In genomic region chr7:16053105-16053504, GRCm38 (mm10) we compare ENCODE assay signal across 8 mouse cellular contexts. TPM values are rescaled to one million over a fixed set of nuclear protein-coding genes. Genes with fewer than 3 reads are reported as not detected.
DNase-seq lines count a peak whose midpoint lies in the region; ATAC-seq and TF ChIP-seq lines count a peak whose summit lies in the region.

No protein-coding gene starts in this region.

- in situ Hi-C loops in CH12.LX (cut with MboI; ENCODE audit: low pct_ligation_motif_present, low pct_unique_long_range_greater_than_20kb, low sequenced_read_pairs): loop anchor here (25.0 kb wide), 1 partner anchor 209 kb away; the partner anchor contains the start of genes C5ar1 and Inafm1

- H3K9me3 ChIP-seq in erythroblast, embryonic 14.5 days (ENCODE audit: control insufficient read depth, low read length): no peaks in the 10 kb centered on the region
- H3K9me3 ChIP-seq in CH12.LX (replicated peaks; ENCODE audit: low read length): peaks cover 3% of the 10 kb centered on the region

- no peak for ATAC-seq in erythroblast, adult 5-6 weeks (replicated peaks; ENCODE audit: low FRiP score, poor library complexity, severe bottlenecking)
- ATAC-seq in granulocyte monocyte progenitor cell, adult 5-6 weeks (replicated peaks; ENCODE audit: poor library complexity, severe bottlenecking): peak; percentile 34
- no peak for ATAC-seq in erythroid progenitor cell, adult 5-6 weeks (replicated peaks; ENCODE audit: low FRiP score, poor library complexity, severe bottlenecking)

- no peak for TF ChIP-seq CTCF in CH12.LX (conservative IDR thresholded peaks at IDR 0.05 in 1 of 2, IDR thresholded peaks at IDR 0.05 in 1 of 2; ENCODE audit: low read depth in 2 of 2, low read length in 2 of 2)

- DNase-seq in CH12.LX (ENCODE audit: extremely low read depth): no peak
- DNase-seq in lung, postnatal 36 days: peak; percentile 58
- no peak for DNase-seq in right cerebral cortex, postnatal 4 days
- no peak for DNase-seq in adrenal gland, adult 2 months

- no peak for TF ChIP-seq RAD21 in CH12.LX (IDR thresholded peaks at IDR 0.05; ENCODE audit: low read depth, low read length)

- H3K4me1 ChIP-seq in erythroblast, embryonic 14.5 days (ENCODE audit: control insufficient read depth): peaks cover 49% of the 10 kb centered on the region
- peaks cover 22 to 61% of the 10 kb centered on the region in 2 experiments for H3K4me1 ChIP-seq in CH12.LX (ENCODE audit: control insufficient read depth in 1 of 2, insufficient read depth in 2 of 2)

- H3K79me2 ChIP-seq in CH12.LX (replicated peaks; ENCODE audit: control insufficient read depth, extremely low read depth, insufficient read depth, poor library complexity, severe bottlenecking): peaks cover 8% of the 10 kb centered on the region; the same call in 1 of the 2 replicates

- H3K4me2 ChIP-seq in CH12.LX (ENCODE audit: insufficient read depth, low read depth, poor library complexity, severe bottlenecking): peak overlapping the region; percentile 69

- H3K36me3 ChIP-seq in erythroblast, embryonic 14.5 days (ENCODE audit: control insufficient read depth): peaks cover 15% of the 10 kb centered on the region
- no peaks in the 10 kb centered on the region for H3K36me3 ChIP-seq in CH12.LX (replicated peaks in 1 of 2; ENCODE audit: control insufficient read depth in 1 of 2, insufficient read depth in 1 of 2, low read length in 1 of 2)

- TF ChIP-seq POLR2A in CH12.LX (IDR thresholded peaks at IDR 0.05; ENCODE audit: low read depth, low read length): no peak

- no peak overlapping the region for H3K9ac ChIP-seq in CH12.LX (ENCODE audit: insufficient read depth, low read depth)

- peak overlapping the region; percentile 52 for H3K27ac ChIP-seq in CH12.LX (ENCODE audit: insufficient read depth, low read depth)

- dilution Hi-C loops in CH12.LX (cut with MboI; ENCODE audit: extremely low pct_ligation_motif_present, extremely low pct_unique_long_range_greater_than_20kb, low sequenced_read_pairs): no loop called here

- peaks cover 8% of the 10 kb centered on the region; the same call in 1 of the 2 replicates for H3K27me3 ChIP-seq in erythroblast, embryonic 14.5 days (ENCODE audit: control insufficient read depth)
- no peaks in the 10 kb centered on the region for H3K27me3 ChIP-seq in CH12.LX (replicated peaks)

- TF ChIP-seq EP300 in CH12.LX (IDR thresholded peaks at IDR 0.05; ENCODE audit: low read length): peak; percentile 69

- H3K4me3 ChIP-seq in erythroblast, embryonic 14.5 days (replicated peaks): peak overlapping the region; percentile 91
- peak overlapping the region in 1 of 3 experiments; percentile 26 for H3K4me3 ChIP-seq in CH12.LX (replicated peaks in 1 of 3; ENCODE audit: low read depth in 2 of 3, low read length in 2 of 3, poor library complexity in 1 of 3)

TF ChIP-seq in CH12.LX, 34 proteins besides CTCF, POLR2A, EP300 and RAD21:
- TF ChIP-seq ETS1 (conservative IDR thresholded peaks at IDR 0.05; ENCODE audit: low read depth, low read length) (peak; percentile 43; the same call in 1 of the 2 replicates), MEF2A (IDR thresholded peaks at IDR 0.05; ENCODE audit: borderline replicate concordance, low read depth, low read length) (no peak), MXI1 (IDR thresholded peaks at IDR 0.05; ENCODE audit: low read depth, low read length) (peak; percentile 52), SIN3A (IDR thresholded peaks at IDR 0.05; ENCODE audit: low read length) (peak; percentile 87; the same call in 1 of the 2 replicates), BHLHE40 (IDR thresholded peaks at IDR 0.05; ENCODE audit: low read depth, low read length) (peak; percentile 80), IRF4 (IDR thresholded peaks at IDR 0.05; ENCODE audit: low read depth, low read length) (peak; percentile 56; the same call in 1 of the 2 replicates), ELF1 (IDR thresholded peaks at IDR 0.05; ENCODE audit: low read depth, low read length) (peak; percentile 36), MYC (IDR thresholded peaks at IDR 0.05; ENCODE audit: low read depth, low read length) (no peak), CHD2 (IDR thresholded peaks at IDR 0.05; ENCODE audit: low read length) (peak; percentile 5; the same call in 1 of the 2 replicates), CHD1 (IDR thresholded peaks at IDR 0.05; ENCODE audit: low read depth, low read length) (no peak)

RNA-seq across cellular contexts. Expression of gene Bicra, which starts 5.4 kb away (rescaled TPM):
- 2.1 TPM in 2 replicates for polyA plus RNA-seq in erythroblast, embryonic 14.5 days (2012)
- total RNA-seq in erythroblast, adult 5-6 weeks (2015; ENCODE audit: low replicate concordance): 6.5 and 20.9 TPM in 2 replicates
- 0.14 and 2.2 TPM in 2 replicates for total RNA-seq in erythroblast, adult 5-6 weeks (2017; ENCODE audit: low replicate concordance)
- 1.9 and 2.2 TPM in 2 replicates for total RNA-seq in CH12.LX (2012; rRNA removed)
- 0.31 and 0.32 TPM in 2 replicates for total RNA-seq in CH12.LX (2014; rRNA removed)
- polyA plus RNA-seq in CH12.LX (2012; ENCODE audit: insufficient read length, low read depth): 9.8 and 10.2 TPM in 2 replicates
- total RNA-seq in granulocyte monocyte progenitor cell, adult 5-6 weeks (2014; fragmentation: Nextera tagmentation): 12.2 and 21.8 TPM in 2 replicates
- total RNA-seq in granulocyte monocyte progenitor cell, adult 5-6 weeks (2017): 0.34 and 0.93 TPM in 2 replicates
- 5.4 and 16.6 TPM in 2 replicates for total RNA-seq in erythroid progenitor cell, adult 5-6 weeks (2015; ENCODE audit: low replicate concordance)
- total RNA-seq in erythroid progenitor cell, adult 5-6 weeks (2017; ENCODE audit: low replicate concordance): 1.9 and 2.0 TPM in 2 replicates
- total RNA-seq in adrenal gland, adult 2 months (2021): 10 to 100 TPM in 1 of 2 experiments, 1 to 10 TPM in 1; 9.4 to 10.4 TPM
- 19.8 and 26.2 TPM in 2 replicates for polyA plus RNA-seq in adrenal gland, adult 2 months (2012; rRNA removed)

RNA-seq across cellular contexts. Expression of gene Zfp541, which starts 8.5 kb away (rescaled TPM):
- 0.01 TPM in 1 of 2 replicates, not detected in the other for polyA plus RNA-seq in erythroblast, embryonic 14.5 days (2012)
- total RNA-seq in erythroblast, adult 5-6 weeks (2015; ENCODE audit: low replicate concordance): not detected in 2 replicates
- 0.28 TPM in 1 of 2 replicates, not detected in the other for total RNA-seq in erythroblast, adult 5-6 weeks (2017; ENCODE audit: low replicate concordance)
- total RNA-seq in CH12.LX (2012; rRNA removed) (0.08 TPM in 1 of 2 replicates, not detected in the other), CH12.LX (2014; rRNA removed) (0.12 TPM in 1 of 2 replicates, not detected in the other)
- polyA plus RNA-seq in CH12.LX (2012; ENCODE audit: insufficient read length, low read depth): 0.05 TPM in 1 of 2 replicates, not detected in the other
- not detected in 2 replicates for total RNA-seq in granulocyte monocyte progenitor cell, adult 5-6 weeks (2014; fragmentation: Nextera tagmentation)
- 0.31 TPM in 1 of 2 replicates, not detected in the other for total RNA-seq in granulocyte monocyte progenitor cell, adult 5-6 weeks (2017)
- not detected in 2 replicates for total RNA-seq in erythroid progenitor cell, adult 5-6 weeks (2015; ENCODE audit: low replicate concordance)
- total RNA-seq in erythroid progenitor cell, adult 5-6 weeks (2017; ENCODE audit: low replicate concordance): not detected in 2 replicates
- total RNA-seq in adrenal gland, adult 2 months (2021): under 1 TPM; 0.06 to 0.07 TPM
- 0.04 and 0.09 TPM in 2 replicates for polyA plus RNA-seq in adrenal gland, adult 2 months (2012; rRNA removed)

RNA-seq across cellular contexts. Expression of gene Napa, which starts 45.2 kb away (rescaled TPM):
- polyA plus RNA-seq in erythroblast, embryonic 14.5 days (2012): 42.0 and 85.6 TPM in 2 replicates
- total RNA-seq in erythroblast, adult 5-6 weeks (2015; ENCODE audit: low replicate concordance): 106 and 149 TPM in 2 replicates
- total RNA-seq in erythroblast, adult 5-6 weeks (2017; ENCODE audit: low replicate concordance): 82.2 and 96.3 TPM in 2 replicates
- total RNA-seq in CH12.LX (2012; rRNA removed) (80.0 and 84.8 TPM in 2 replicates), CH12.LX (2014; rRNA removed) (97.5 and 106 TPM in 2 replicates)
- 111 and 112 TPM in 2 replicates for polyA plus RNA-seq in CH12.LX (2012; ENCODE audit: insufficient read length, low read depth)
- 81.0 and 105 TPM in 2 replicates for total RNA-seq in granulocyte monocyte progenitor cell, adult 5-6 weeks (2014; fragmentation: Nextera tagmentation)
- total RNA-seq in granulocyte monocyte progenitor cell, adult 5-6 weeks (2017): 38.5 and 39.5 TPM in 2 replicates
- total RNA-seq in erythroid progenitor cell, adult 5-6 weeks (2015; ENCODE audit: low replicate concordance): 282 and 315 TPM in 2 replicates
- 141 and 162 TPM in 2 replicates for total RNA-seq in erythroid progenitor cell, adult 5-6 weeks (2017; ENCODE audit: low replicate concordance)
- total RNA-seq in adrenal gland, adult 2 months (2021): 100 to 1,000 TPM; 149 to 167 TPM
- polyA plus RNA-seq in adrenal gland, adult 2 months (2012; rRNA removed): 316 and 381 TPM in 2 replicates
